Mouse (Mus musculus) cerebellum, adult 2 months (tissue): Measurements from ENCODE around the gene Tnfrsf23. TPM values are rescaled to one million over a fixed set of nuclear protein-coding genes. Genes with fewer than 3 reads are reported as not detected.
"Not testable (repeated sequence)": the region's sequence is repeated elsewhere in the genome, so short reads cannot be mapped to it uniquely, and the experiment has no call there.

Source experiments
- DNase-seq, 2 experiments: peaks; one replicate each; pipeline ENCODE4 v3.0.0; 2021
- H3K27ac ChIP-seq: fragments of 200-500 bp; 2 replicates; pipeline ENCODE4 v1.5.1; 2012; ENCODE audit warnings: low read length, control low read depth, inconsistent platforms; ENCODE audit not compliant: insufficient read depth
- H3K27me3 ChIP-seq: fragments of 200-500 bp; 2 replicates; pipeline ENCODE4 v1.6.1; 2012; ENCODE audit warnings: inconsistent platforms, mild to moderate bottlenecking, low read length, moderate library complexity; ENCODE audit not compliant: control insufficient read depth, insufficient read depth
- H3K4me1 ChIP-seq: fragments of 200-500 bp; 2 replicates; pipeline ENCODE4 v1.6.1; 2011; ENCODE audit warnings: low read length; ENCODE audit not compliant: control insufficient read depth, insufficient read depth
- H3K4me3 ChIP-seq: fragments of 200-500 bp; replicated peaks from 2 replicates; pipeline ENCODE3; 2011; ENCODE audit warnings: mild to moderate bottlenecking, low read depth, low read length, control low read depth; ENCODE audit not compliant: insufficient read depth
- CTCF ChIP-seq: fragments of 200-500 bp; IDR thresholded peaks from 2 replicates; pipeline ENCODE4 v1.5.1; 2011; ENCODE audit warnings: low read depth, mild to moderate bottlenecking, control low read depth, low read length, moderate library complexity, borderline replicate concordance; ENCODE audit not compliant: insufficient read depth
- POLR2A ChIP-seq: fragments of 200-500 bp; IDR thresholded peaks from 2 replicates; pipeline ENCODE4 v1.6.1; 2011; ENCODE audit warnings: low read length, control low read depth, borderline replicate concordance; ENCODE audit not compliant: insufficient read depth
- WGBS: fragments of 180-500 bp; shearing (Covaris S2); methylation state at CpG from one replicate; pipeline ENCODE4 v1.1.7; 2018; 5-methylcytosine and 5-hydroxymethylcytosine counted together
- polyA plus RNA-seq: library from polyadenylated mRNA; depleted of rRNA; stranded (reverse); fragments of >200 nt; gene quantifications from 2 replicates; pipeline ENCODE4 v1.2.3, GENCODE M21; 2012

Gene Tnfrsf23
- polyA plus RNA-seq, 1 experiment, result 3.1 TPM

DNA sequence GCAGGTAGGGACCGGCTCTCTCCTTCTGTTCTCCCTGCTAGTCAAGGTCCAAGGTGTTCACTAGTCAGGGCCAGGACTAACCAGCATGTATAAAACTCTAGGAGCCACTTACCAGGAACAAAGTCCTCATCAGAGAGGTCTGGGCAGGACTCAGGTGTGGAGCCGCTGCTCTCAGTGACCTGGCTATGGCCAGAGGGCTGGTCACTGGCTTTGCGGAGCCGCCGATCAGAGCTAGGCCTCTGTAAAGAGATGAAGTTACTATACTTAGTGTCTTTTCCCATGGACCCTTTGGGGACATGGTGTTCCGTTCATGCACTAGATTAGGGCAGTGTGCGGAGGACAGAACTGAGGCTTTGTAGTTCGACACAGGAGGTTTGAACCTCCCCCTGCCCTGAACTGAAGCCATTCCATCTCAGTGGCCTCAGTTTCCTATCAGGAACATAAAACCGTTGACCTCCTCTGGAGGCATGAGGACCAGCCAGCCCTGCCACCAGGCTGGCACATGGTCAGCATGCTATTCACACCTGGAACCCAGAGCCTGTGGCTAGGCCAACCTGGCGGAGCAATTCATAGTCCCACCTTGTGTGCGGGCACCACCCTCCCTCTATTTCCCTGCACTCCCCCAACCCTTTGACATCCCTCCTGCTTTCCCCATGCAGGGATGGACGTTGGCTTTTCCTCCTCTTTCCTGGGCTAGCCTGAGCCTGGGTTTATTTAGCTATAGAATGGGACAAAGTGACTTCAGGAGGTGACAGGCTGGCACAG, 7.3 kb upstream of the Tnfrsf23 start:
- WGBS, result 94% methylated on average over 12 of the region's 12 CpGs
- no peak overlapping the region for H3K4me3 ChIP-seq
- H3K27ac ChIP-seq, result no peak overlapping the region
- no peaks in the 10 kb centered on the region for H3K4me1 ChIP-seq
- TF ChIP-seq POLR2A (no peak), CTCF (no peak)
- DNase-seq, result peak in 1 of 2 experiments; percentile 3
- no peaks in the 10 kb centered on the region for H3K27me3 ChIP-seq

DNA sequence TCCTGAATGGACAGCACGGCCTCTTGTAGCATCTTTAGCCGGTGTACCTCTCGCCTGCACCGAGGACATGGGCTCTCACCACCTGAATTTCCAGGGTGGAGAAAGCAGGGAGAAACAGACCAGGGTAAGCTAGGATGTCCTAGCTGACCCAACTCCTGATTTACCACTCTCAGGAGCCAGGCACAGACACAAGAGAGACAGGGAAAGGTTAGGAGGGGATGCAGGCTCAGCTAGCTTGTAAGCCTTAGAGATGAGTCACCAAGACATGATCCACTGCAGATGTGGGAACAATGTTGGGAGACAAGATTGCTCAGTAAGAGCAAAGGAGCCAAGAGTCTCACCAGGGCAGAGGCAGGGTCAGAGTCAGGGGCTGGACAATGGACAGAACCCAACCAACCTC, 6.2 kb upstream of the Tnfrsf23 start:
- no peak for DNase-seq
- no peak overlapping the region for H3K27ac ChIP-seq
- no peaks in the 10 kb centered on the region for H3K4me1 ChIP-seq
- H3K27me3 ChIP-seq, result no peaks in the 10 kb centered on the region
- H3K4me3 ChIP-seq, result no peak overlapping the region
- TF ChIP-seq CTCF, result no peak
- no peak for TF ChIP-seq POLR2A
- WGBS, result 97% methylated on average over 4 of the region's 4 CpGs

DNA sequence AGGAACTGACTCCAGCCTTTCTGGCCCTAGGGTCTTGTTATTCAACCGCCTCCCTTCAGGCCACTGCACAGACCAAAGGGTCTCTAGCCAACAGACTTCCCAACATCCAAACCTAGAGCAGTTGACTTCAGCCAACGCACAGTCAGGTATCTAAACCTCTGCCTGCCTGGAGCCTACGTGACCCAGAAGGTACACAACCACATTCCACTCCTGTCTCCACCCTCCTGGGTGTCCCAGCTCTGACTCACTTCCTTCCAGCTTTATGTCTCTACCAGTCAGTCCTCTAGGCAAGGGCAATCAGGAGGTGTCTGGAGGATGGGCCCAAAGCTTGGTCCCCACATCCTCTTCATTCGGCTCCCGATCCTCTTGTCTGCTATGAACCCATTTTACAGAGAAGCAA, 5.5 kb upstream of the Tnfrsf23 start:
- Histone ChIP-seq H3K27me3 (no peaks in the 10 kb centered on the region), H3K4me3 (no peak overlapping the region), H3K27ac (no peak overlapping the region), H3K4me1 (no peaks in the 10 kb centered on the region)
- no peak for DNase-seq
- TF ChIP-seq POLR2A (no peak), CTCF (no peak)
- 94% methylated on average over 5 of the region's 5 CpGs for WGBS

DNA sequence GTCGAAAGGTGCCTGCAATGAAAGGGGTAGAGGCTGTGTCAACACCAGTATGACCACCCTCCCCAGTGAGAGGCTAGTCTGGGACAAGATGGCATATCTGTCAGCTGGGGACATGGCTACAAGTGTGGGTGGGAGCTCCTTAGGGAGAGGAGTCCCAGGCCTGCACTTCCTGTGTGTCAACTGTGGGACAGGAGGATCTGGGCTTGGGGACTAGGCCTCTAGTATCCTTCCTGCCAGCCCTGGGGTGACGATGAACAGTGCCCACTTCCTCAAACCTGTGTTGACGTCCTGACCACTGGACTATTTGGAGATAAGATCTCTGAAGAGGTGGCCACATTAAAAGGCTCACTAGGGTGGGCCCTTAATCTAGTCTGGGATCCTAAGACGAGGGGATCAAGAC, 4.3 kb upstream of the Tnfrsf23 start:
- Histone ChIP-seq H3K27me3 (no peaks in the 10 kb centered on the region), H3K27ac (no peak overlapping the region), H3K4me3 (no peak overlapping the region), H3K4me1 (no peaks in the 10 kb centered on the region)
- 85% methylated on average over 4 of the region's 4 CpGs for WGBS
- DNase-seq, result no peak
- TF ChIP-seq CTCF (no peak), POLR2A (no peak)

DNA sequence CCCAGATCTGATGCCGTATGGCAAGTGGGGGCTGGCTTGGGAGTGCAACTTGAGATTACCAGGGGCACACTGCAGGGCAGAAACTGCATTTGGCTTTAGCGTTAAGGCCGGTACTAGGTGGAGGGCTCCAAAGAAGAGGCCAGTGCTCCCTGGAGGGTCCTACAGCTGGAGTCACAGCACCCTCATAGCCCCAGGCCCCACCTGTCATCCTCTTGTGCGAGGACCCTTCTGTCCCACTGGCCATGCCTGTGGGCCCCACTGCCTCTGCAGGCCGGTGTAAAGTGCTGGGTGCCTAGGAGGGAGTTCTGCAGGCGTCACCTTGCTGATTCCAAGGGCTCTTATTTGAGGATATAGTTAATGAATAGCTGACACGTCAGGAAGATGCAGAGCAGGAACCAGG, 3.8 kb upstream of the Tnfrsf23 start:
- H3K27ac ChIP-seq, result no peak overlapping the region
- H3K4me3 ChIP-seq, result no peak overlapping the region
- H3K27me3 ChIP-seq, result no peaks in the 10 kb centered on the region
- H3K4me1 ChIP-seq, result no peaks in the 10 kb centered on the region
- 89% methylated on average over 7 of the region's 7 CpGs for WGBS
- DNase-seq, result no peak
- TF ChIP-seq CTCF (no peak), POLR2A (no peak)

DNA sequence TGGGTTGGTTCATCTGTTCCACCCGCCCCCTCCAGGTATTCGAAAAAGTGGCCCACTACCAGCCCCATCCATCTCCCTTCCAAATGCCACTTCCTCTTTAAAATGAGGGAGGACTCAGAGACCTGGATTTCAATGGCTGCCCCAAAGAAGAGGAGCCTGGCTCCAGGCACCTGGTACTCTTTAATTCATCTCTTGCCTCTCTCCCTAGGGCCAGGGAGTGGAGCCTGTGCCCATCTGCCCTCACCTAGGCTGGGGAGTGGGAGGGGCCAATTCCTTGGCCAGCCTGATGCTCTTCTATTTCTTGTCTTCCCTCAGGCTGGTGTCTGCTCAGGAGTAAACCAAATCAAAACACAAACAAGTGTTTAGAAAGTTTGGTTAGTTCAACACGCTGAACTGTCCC, 1.0 kb upstream of the Tnfrsf23 start:
- WGBS, result 88% methylated on average over 3 of the region's 3 CpGs
- H3K27me3 ChIP-seq, H3K27ac ChIP-seq, H3K4me3 ChIP-seq, DNase-seq, H3K4me1 ChIP-seq: not testable (repeated sequence)

DNA sequence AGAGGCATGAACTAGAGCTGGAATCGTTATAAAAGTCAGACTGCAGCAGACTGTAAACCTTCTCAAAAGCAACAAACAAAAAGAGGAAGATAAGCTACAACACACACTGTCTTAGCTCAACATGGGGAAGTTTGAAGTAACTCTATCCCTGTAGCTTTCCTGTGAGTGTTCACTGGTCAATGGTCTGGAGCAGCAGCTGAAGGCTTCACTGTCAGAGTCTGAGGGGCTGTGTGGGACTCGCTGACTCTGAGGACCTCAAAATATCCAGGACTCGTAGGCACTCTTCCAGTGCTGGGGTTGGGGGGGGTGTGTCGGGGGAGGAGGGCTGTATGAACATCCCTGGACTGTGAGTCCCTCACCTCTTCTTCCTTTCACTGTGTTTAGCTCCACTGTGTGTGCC, 519 bp upstream of the Tnfrsf23 start:
- not testable (repeated sequence) for DNase-seq, H3K27ac ChIP-seq, H3K4me1 ChIP-seq, H3K4me3 ChIP-seq, H3K27me3 ChIP-seq
- 48% methylated on average over 4 of the region's 4 CpGs for WGBS

DNA sequence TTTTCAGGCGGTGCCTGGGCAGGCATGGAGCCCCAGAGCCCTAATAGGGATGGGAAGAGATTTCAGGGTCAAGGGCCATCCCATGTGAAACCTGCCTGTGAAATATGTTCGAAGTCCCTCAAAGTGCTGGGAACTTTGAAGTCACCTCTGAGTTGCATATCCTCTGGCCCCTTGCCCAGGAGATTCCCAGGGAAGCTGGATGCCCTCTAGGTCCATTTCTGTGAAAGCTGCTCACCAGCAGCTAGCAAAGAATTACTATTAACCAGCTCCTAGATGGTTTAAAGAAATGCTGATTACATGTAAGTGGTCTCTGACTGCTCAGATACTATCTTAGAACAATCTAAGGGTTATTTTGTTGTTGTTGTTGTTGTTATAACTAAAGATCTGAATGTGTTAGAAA, 1.1 kb downstream of the Tnfrsf23 start:
- H3K4me1 ChIP-seq, H3K27me3 ChIP-seq, DNase-seq, H3K27ac ChIP-seq, H3K4me3 ChIP-seq: not testable (repeated sequence)
- 66% methylated on average over 2 of the region's 2 CpGs for WGBS
